Mouse (Mus musculus) kidney, postnatal 10 days (tissue): ENCODE results near the gene Olfr1243.
"Not testable (repeated sequence)": the region's sequence is repeated elsewhere in the genome, so short reads cannot be mapped to it uniquely, and the experiment has no call there.

Experiments
- DNase-seq: peaks from one replicate; pipeline ENCODE4 v3.0.0; 2021; ENCODE audit warnings: mixed read lengths

The Olfr1243 gene

DNA sequence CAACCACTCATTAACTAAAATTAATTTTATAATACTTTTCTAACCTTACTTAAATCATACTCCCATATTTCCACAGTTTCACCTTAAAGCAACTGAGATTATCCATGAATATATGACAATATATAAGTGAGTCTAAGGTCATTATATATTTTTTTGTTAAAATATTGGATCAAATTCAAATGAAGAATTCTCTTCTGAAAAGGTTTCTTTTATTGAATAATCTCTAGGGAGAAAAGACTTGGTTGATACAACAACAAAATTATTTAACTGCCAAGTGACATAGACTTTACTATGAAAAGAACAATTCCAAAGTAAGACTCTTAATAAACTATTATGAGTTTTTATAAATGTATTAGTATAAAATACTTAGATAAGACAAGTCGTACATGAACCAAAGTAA, at the start of gene Olfr1243:
Olfr1243 (minus strand) TSS at position 101 of the 400 bp plus-strand sequence.
- DNase-seq: no peak

DNA sequence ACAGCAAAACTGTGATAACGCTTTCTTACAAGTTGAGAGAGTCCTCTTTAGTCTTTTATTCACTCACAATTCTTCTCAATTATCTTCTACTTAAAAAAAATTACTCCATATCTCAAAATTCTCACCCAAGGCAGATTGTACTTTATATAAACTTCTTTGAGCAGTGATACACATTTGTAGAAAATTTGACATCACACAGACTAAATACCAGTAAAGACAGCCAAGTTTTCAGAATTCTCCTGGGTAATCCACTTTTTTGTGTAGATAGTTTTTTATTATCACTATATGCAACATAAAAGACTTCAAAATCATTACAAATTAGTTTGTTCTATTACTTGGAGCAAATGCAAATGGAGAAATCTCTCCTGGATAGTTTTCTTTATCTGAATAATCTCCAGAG, 47.1 kb upstream of the Olfr1243 start, which contains the start of gene Olfr1245:
Olfr1245 (minus strand) TSS at position 101 of the 400 bp plus-strand sequence.
- DNase-seq: no peak

DNA sequence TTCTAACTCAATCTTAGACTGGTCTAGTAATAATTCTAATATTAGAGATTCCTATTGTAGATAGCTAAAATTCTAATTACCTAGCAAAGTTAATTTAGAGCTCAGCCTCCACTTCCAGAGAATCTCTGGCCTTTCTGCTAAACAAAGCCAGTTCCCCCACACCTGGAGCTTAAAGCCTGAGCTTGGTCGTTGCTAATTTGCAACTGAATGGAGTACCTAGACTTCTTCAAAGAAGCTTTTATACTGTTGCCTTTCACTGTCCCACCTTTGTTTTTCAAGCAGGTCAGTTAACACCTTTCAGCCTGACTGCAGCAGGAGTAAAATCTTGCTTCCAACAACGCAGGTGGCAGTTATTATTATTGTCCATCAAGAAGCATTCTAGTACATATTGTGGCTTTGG, 31.4 kb upstream of the Olfr1243 start:
- DNase-seq: not testable (repeated sequence)

- no peak for DNase-seq
Measured at GRCm38 (mm10) chr2:89544516-89544915, 13.2 kb upstream of the Olfr1243 start.

GRCm38 (mm10) chr2:89539923-89540322, 8.6 kb upstream of the Olfr1243 start:
- DNase-seq: no peak

DNA sequence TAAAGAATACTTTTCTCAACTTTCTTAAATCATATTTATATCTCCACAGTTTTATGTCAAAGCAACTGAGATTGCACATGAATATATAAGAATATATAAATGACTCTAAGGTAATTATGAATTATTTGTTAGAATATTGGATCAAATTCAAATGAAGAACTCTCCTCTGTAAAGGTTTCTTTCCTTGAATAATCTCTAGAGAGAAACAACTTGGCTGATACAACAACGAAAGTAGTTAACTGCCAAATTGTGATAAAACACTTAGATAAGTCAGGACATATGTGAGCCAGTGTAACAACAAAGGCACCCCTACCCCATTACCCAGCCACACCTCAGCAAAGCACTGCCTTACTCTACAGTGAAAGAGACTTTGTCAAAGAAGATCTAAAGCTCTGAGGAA, 33.1 kb downstream of the Olfr1243 start, which contains the start of gene Olfr1242:
Olfr1242 (minus strand) TSS at position 101 of the 400 bp plus-strand sequence.
- DNase-seq: no peak

- DNase-seq: no peak
Measured at GRCm38 (mm10) chr2:89487026-89487425, 44.3 kb downstream of the Olfr1243 start, which contains the start of gene Olfr1241. Olfr1241 (minus strand) TSS chr2:89487126.
